Mouse (Mus musculus) large intestine, adult 2 months (tissue): ENCODE measurements around the gene Morn5. TPM values are rescaled to one million over a fixed set of nuclear protein-coding genes. Genes with fewer than 3 reads are reported as not detected.

Experiments
- DNase-seq: peaks from one replicate; pipeline ENCODE4 v3.0.0-alpha.2; 2012; ENCODE audit warnings: low read depth, low spot score
- WGBS: fragments of 180-500 bp; shearing (Covaris S2); methylation state at CpG from one replicate; pipeline ENCODE4 v1.1.7; 2018; 5-methylcytosine and 5-hydroxymethylcytosine counted together
- polyA plus RNA-seq: library from polyadenylated mRNA; depleted of rRNA; stranded (reverse); fragments of >200 nt; gene quantifications from 2 replicates; pipeline ENCODE4 v1.2.3, GENCODE M21; 2012

Morn5 gene
- polyA plus RNA-seq, 1 experiment = not detected

- 54% methylated on average over 5 of the region's 5 CpGs for WGBS
- DNase-seq = no peak
Measured at GRCm38 (mm10) chr2:36061409-36061808, 12.2 kb downstream of the Morn5 start.

DNA sequence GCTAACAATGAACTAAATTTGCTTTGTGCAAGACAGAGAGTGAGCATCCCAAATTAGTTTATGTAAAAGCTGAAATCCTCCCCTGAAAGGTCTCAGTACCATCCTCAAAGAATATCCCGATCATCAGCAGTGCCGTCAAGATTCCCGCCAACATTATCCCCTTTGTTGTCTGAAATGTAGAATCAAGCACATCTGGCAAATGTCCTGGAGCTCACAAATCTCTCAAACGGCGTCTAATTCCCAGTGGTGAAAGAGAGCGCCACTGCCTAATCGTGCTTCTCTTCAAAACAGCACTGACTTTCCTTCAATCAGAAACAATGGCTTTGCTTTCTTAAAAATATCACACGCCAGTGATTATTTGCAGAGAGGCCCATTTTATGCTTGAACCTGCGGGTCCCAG, 17.9 kb downstream of the Morn5 start:
- 68% methylated on average over 9 of the region's 9 CpGs for WGBS
- DNase-seq = no peak

- DNase-seq = no peak
- WGBS = 43% methylated on average over 8 of the region's 8 CpGs
Measured at GRCm38 (mm10) chr2:36071660-36072305, 22.5 kb downstream of the Morn5 start.

GRCm38 (mm10) chr2:36073781-36074180, 24.5 kb downstream of the Morn5 start:
- DNase-seq = no peak
- 40% methylated on average over 3 of the region's 3 CpGs for WGBS

DNA sequence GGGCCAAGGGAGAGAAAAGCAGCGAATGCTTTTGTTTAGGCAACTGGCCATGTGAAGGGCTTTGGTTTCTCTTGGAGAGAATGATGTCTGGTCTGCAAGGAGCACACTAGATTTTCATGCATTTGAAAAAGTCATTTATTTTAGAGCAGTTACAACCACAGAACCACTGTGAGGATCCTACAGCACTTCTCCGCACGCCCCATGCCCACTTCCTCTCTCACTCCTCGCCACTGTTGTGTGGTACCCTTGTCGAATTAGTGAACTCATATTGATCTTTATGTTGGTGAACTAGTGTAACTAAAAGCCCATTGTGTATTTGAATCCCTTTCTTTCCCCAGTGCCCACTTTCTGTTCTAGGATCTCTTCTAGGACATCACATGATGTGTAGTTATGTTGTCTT, 26.0 kb downstream of the Morn5 start:
- no peak for DNase-seq
- WGBS = 83% methylated on average over 5 of the region's 5 CpGs

DNA sequence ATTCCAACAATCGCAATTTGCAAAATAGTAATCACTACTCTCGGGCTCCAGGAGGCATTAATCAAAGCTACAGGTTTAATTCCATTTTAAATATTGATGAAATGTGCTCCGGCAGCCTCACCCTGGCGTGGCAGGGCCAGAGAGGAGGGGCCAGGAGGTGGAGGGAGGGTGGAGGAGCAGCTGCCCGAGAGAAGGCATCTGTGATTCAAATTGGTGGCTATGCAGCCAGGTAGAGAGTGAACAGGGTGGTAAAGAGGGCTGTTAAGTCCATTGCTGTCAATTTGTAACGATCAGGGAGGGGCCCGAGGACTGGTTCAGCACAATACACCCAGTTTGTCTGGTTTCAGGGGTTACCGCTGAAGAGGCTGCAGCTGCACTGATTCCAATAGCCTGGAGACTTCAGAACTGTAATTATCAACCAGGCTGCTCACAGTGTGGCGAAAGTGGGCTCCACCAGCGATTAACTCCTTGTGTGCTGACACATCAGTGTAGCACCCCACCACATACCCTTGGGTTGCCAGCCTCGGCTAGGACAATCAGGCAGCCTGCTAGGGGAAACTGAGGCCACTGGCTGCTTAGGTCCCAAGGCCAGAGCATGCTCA, 28.0 kb downstream of the Morn5 start:
- DNase-seq = no peak
- 17% methylated on average over 11 of the region's 11 CpGs for WGBS

DNA sequence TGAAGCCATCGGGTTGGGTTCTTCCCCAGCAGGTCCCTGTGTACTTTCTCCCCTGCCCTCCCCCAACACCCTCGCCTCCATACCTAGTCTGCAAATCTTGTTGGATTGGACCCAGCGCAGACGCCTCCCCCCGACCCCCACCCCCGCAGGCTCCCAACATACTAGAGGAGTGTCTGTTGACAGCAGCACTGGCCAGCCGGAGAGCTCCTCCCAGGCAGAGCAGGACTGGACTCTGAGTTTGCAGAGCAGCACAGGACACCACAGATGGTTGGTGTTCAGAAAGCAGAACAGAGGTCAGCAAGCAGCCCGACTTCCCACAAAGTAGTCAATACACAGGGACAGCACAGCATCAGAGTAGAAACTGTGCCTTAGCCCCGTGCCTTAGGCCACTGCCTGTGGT, 32.2 kb downstream of the Morn5 start:
- DNase-seq = no peak
- 14% methylated on average over 9 of the region's 9 CpGs for WGBS

DNA sequence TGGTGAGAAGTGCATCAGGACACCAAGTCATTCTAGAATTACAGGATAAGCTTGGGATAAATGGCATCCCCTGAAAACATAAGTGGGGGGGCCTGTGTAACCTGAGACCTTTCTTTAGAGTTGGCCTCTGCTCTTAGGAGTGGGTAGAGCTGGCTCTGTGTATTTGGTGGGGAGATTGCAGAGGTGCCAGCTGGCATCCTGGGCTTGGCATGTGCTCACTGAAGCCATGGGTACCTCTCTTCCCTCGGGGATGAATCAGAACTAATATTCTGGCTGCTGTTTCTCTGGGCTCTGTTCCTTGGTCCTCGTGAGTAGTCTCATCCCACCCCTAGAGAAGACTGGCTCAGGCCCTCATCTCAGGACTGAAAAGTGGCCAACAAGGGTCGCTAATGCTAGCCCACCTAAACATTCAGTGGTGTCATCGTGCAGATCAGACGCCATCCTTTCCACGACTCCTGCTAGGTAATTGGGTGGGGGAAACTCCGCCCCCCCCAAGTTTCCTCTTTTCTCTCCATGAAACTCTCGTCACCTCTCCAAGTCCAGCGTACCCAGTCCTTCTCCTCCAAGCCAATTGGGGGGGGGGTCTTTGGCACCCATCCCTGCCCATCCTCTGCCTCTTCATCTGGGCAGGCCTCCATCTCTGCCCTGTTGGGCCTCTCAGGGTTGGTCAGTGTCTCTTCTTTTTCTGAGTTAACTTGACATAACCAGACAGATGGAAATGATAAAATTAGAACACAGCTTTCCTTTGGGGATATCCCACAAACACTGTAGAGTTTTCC, 33.7 kb downstream of the Morn5 start:
- 78% methylated on average over 9 of the region's 9 CpGs for WGBS
- DNase-seq = no peak

DNA sequence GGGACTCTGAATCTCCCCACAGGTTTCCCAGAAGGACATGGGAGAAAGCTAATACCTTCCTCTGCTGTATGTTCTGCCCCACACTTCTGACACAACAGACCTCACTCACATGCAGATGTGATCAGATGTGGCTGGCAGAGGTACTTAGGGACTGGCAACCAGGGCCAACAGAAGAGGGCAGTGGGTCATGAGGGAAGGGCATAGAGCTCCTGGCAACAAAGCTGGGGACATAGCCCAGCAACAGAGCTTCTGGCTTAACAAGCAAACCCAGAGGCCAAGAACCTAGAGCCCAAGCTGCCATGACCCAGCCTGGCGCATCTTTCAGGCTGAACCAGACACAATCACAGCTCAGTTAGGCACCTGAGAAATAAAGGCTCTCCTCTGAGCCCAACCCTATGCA, 35.8 kb downstream of the Morn5 start:
- WGBS = 96% methylated on average over 1 of the region's 1 CpGs
- DNase-seq = no peak

DNA sequence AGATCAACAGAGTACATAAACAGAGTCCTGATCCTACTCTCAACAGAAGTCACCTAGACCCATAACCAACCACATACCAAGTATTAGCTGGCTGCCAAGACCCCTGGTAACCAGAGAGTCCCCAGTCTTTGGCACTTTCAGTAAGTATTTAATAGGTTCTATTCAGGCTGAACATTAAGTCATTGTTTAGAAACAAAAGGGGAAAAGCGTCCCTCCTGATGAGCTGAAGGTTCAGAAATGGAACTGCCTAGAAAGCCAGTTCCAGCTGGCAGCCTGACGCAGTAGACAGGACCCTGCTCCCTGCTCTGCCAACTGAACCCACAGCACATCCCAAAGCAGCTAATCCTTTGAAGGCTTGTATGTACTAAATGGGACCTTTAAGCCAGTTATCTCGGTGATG, 39.9 kb downstream of the Morn5 start:
- DNase-seq = no peak
- 40% methylated on average over 3 of the region's 3 CpGs for WGBS

GRCm38 (mm10) chr2:36090853-36091741, 41.8 kb downstream of the Morn5 start:
- 4% methylated on average over 70 of the region's 70 CpGs for WGBS
- DNase-seq = no peak

GRCm38 (mm10) chr2:36092748-36093147, 43.5 kb downstream of the Morn5 start:
- 15% methylated on average over 4 of the region's 4 CpGs for WGBS
- DNase-seq = no peak

DNA sequence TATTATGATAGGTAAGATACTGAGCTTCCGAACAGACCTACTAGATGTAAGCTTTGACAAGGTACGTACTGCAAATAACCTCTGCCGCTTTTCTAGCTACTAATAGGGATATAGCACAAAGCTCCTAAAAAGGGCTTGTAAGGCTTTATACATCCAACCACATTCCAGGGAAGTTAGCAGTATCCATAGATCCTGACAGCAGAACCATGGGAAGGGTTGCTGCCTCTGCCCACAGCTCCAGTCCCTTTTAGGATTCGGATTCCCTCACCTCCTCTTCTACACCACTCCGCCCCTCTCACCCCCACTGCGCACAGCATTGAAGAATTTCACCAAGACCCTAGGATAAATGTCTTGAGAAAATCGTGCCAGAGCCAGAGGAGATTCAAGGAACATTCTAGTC, 44.0 kb downstream of the Morn5 start:
- no peak for DNase-seq
- 39% methylated on average over 7 of the region's 7 CpGs for WGBS

GRCm38 (mm10) chr2:36093914-36094475, 44.7 kb downstream of the Morn5 start:
- WGBS = 8% methylated on average over 31 of the region's 31 CpGs
- DNase-seq = no peak

- DNase-seq = no peak
- 11% methylated on average over 18 of the region's 18 CpGs for WGBS
Measured at GRCm38 (mm10) chr2:36097129-36097815, 48.0 kb downstream of the Morn5 start.

DNA sequence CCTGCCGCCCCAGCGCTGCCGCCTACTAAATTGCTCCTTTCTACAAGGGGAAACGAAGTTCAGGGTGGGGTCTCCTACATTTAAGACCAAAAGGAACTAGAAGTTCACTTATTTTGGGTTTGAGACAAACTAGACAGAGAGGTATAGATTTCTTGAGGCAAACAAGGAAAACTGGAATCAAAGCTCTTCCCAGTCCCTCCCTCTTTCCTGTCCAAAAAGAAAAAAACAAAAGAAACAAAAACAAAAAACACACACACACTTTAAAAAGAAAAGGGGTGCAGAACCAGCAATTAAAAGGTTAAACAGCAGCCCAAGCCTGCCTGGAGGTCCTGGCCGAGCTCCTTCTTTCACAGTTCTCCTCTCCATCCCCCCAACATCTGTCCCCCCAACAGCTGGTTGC, 48.8 kb downstream of the Morn5 start:
- WGBS = 20% methylated on average over 5 of the region's 5 CpGs
- no peak for DNase-seq

GRCm38 (mm10) chr2:36099739-36100138, 50.5 kb downstream of the Morn5 start:
- no peak for DNase-seq
- 20% methylated on average over 6 of the region's 6 CpGs for WGBS

DNA sequence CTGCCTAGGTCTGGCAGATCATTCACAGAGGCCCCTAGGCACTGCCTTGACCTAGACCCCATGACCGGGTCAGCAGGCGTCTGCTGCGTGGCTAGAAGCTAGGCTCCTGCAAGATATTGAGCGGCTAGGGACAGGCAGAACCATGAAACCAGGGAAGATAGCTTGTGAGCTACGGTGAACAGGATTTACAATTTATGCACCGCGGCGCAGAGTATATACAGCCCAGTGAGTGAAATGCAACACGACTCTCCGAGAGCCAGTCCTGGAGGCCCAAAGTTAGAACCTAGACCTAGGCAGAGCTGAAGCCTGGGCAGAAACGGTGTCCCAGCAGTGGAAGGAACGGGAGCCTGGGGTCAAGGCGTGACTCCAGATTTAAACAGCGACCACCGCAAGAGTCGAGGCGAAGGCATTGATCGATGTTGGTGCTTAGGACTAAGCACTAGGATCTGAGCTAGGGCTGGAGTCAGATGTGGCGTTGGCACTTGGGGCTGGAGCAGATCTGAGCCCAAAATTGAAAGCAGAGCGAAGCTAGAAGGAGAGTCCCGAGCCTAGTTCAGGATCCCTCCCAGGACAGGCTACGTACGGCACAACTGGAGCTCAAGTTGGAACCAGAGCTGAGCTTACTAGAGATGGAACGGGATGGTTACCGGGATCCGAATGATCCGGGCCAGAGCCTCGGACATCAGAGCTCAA, 52.8 kb downstream of the Morn5 start:
- WGBS = 12% methylated on average over 28 of the region's 28 CpGs
- no peak for DNase-seq

DNA sequence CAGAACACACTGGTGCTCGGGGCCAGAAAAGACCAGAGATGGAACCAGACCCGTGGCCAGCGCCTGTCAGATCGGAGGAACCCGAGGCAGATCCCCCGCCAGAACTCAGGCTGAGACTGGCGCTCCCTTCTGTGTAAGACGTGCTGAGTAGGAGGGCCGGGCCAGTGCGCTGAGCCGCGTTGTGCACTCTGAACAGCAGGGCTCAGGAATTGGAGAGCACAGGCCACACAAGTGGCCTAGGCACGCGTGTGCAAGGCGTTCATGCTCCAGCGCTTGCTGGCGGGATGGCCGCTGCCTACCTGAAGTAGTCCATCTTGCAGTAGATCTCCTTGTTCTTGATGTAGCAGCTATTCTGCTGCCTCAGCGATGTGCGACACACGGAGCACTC, 53.3 kb downstream of the Morn5 start:
- WGBS = 4% methylated on average over 21 of the region's 21 CpGs
- DNase-seq = no peak
